Mouse (Mus musculus) hindbrain, embryonic 13.5 days (tissue): Measurements from ENCODE around the gene Mrps12. TPM values are rescaled to one million over a fixed set of nuclear protein-coding genes. Genes with fewer than 3 reads are reported as not detected.
"Not testable (repeated sequence)": the region's sequence is repeated elsewhere in the genome, so short reads cannot be mapped to it uniquely, and the experiment has no call there.

Source experiments
- ATAC-seq: fragments of 200-750 bp; cut with Nextera tagmentation; 2 replicates; pipeline ENCODE4 v1.8.0; 2017; ENCODE audit warnings: moderate TSS enrichment; ENCODE audit not compliant: low FRiP score
- H3K27ac ChIP-seq: fragments of 300-500 bp; sonication (generic); 2 replicates; pipeline ENCODE4 v1.5.1; 2015; ENCODE audit warnings: inconsistent platforms, mild to moderate bottlenecking, moderate library complexity
- H3K27me3 ChIP-seq: fragments of 300-500 bp; sonication (generic); 2 replicates; pipeline ENCODE4 v1.6.1; 2015; ENCODE audit warnings: mild to moderate bottlenecking, inconsistent platforms
- H3K36me3 ChIP-seq: fragments of 300-500 bp; sonication (generic); 2 replicates; pipeline ENCODE4 v1.6.1; 2015; ENCODE audit warnings: mild to moderate bottlenecking, inconsistent platforms
- H3K4me1 ChIP-seq: fragments of 300-500 bp; sonication (generic); replicated peaks from 2 replicates; pipeline ENCODE4 v1.6.1; 2015; ENCODE audit warnings: inconsistent platforms
- H3K4me2 ChIP-seq: fragments of 300-500 bp; sonication (generic); 2 replicates; pipeline ENCODE4 v1.6.1; 2015; ENCODE audit warnings: inconsistent platforms, mild to moderate bottlenecking, moderate library complexity
- H3K4me3 ChIP-seq: fragments of 300-500 bp; sonication (generic); 2 replicates; pipeline ENCODE4 v1.5.1; 2015; ENCODE audit warnings: mild to moderate bottlenecking, inconsistent platforms
- H3K9ac ChIP-seq: fragments of 300-500 bp; sonication (generic); 2 replicates; pipeline ENCODE4 v1.6.1; 2015; ENCODE audit warnings: mild to moderate bottlenecking, inconsistent platforms
- H3K9me3 ChIP-seq: fragments of 300-500 bp; sonication (generic); 2 replicates; pipeline ENCODE4 v1.6.1; 2016; ENCODE audit warnings: inconsistent platforms
- WGBS: fragments of 180-500 bp; shearing (Covaris S2); methylation state at CpG from one replicate; pipeline ENCODE4 v1.1.7; 2015; 5-methylcytosine and 5-hydroxymethylcytosine counted together
- polyA plus RNA-seq: library from polyadenylated mRNA; unstranded; fragments of >200 nt; fragmentation: Nextera tagmentation; extraction: Ambion mirVana; gene quantifications from 2 replicates; pipeline ENCODE4 v1.2.1, GENCODE M21; 2015

Gene Mrps12
- polyA plus RNA-seq, 1 experiment from 2014 or later, result 114 TPM

DNA sequence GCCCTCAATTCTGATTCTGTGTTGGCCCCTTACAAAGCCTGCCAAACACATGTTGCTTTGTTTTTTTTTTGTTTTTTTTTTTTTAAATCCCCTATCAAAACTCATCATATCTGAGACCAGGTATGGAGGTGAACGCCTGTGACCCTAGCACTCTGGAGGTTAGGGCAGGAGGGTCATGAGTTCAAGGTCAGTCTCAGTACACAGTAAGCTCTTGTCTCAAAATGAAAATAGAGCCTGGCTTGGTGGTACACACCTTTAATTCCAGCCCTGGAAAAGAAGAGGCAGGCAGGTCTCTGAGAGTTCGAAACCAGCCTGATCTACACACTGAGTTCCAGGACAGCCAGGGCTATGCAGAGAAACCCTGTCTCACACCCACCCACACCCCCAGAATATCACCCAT is 22.0 kb downstream of the Mrps12 start:
- no peak for ATAC-seq
- WGBS, result 82% methylated on average over 2 of the region's 2 CpGs
- Histone ChIP-seq H3K4me1 (peaks cover 8% of the 10 kb centered on the region), H3K9me3 (no peaks in the 10 kb centered on the region), H3K36me3 (no peaks in the 10 kb centered on the region), H3K4me3 (no peak overlapping the region), H3K27me3 (no peaks in the 10 kb centered on the region), H3K27ac (no peak overlapping the region), H3K4me2 (no peak overlapping the region), H3K9ac (no peak overlapping the region)

GRCm38 (mm10) chr7:28719159-28719558 is 22.5 kb downstream of the Mrps12 start:
- no peak for ATAC-seq
- Histone ChIP-seq H3K9me3 (no peaks in the 10 kb centered on the region), H3K9ac (no peak overlapping the region), H3K4me2 (no peak overlapping the region), H3K4me3 (no peak overlapping the region), H3K36me3 (no peaks in the 10 kb centered on the region), H3K27me3 (no peaks in the 10 kb centered on the region), H3K4me1 (peaks cover 8% of the 10 kb centered on the region), H3K27ac (no peak overlapping the region)
- WGBS, result 62% methylated on average over 4 of the region's 4 CpGs

GRCm38 (mm10) chr7:28717726-28718125 is 23.9 kb downstream of the Mrps12 start:
- H3K9ac ChIP-seq, result no peak overlapping the region
- H3K4me3 ChIP-seq, result no peak overlapping the region
- no peak overlapping the region for H3K27ac ChIP-seq
- no peaks in the 10 kb centered on the region for H3K27me3 ChIP-seq
- H3K36me3 ChIP-seq, result no peaks in the 10 kb centered on the region
- H3K4me2 ChIP-seq, result no peak overlapping the region
- H3K4me1 ChIP-seq, result peaks cover 8% of the 10 kb centered on the region
- ATAC-seq, result no peak
- H3K9me3 ChIP-seq, result no peaks in the 10 kb centered on the region
- 89% methylated on average over 10 of the region's 10 CpGs for WGBS

- H3K4me2 ChIP-seq, result peak within 1 kb of the TSS; percentile 70
- H3K9ac ChIP-seq, result peak within 1 kb of the TSS; percentile 60
- H3K27me3 ChIP-seq, result no peaks in the 10 kb centered on the region
- no peaks in the 10 kb centered on the region for H3K36me3 ChIP-seq
- no peaks in the 10 kb centered on the region for H3K9me3 ChIP-seq
- peak within 1 kb of the TSS; percentile 41 for H3K4me3 ChIP-seq
- peak; percentile 63 for ATAC-seq
- peaks cover 8% of the 10 kb centered on the region for H3K4me1 ChIP-seq
- no peak within 1 kb of the TSS for H3K27ac ChIP-seq
- WGBS, result 2% methylated on average over 36 of the region's 36 CpGs
Measured at GRCm38 (mm10) chr7:28716590-28717281, 24.9 kb downstream of the Mrps12 start, which contains the start of gene Fbxo17. TSS of gene Fbxo17 (plus strand) at chr7:28716804.

- H3K27ac ChIP-seq, result no peak overlapping the region
- 96% methylated on average over 2 of the region's 2 CpGs for WGBS
- no peaks in the 10 kb centered on the region for H3K27me3 ChIP-seq
- H3K4me1 ChIP-seq, result peaks cover 8% of the 10 kb centered on the region
- H3K9me3 ChIP-seq, result no peaks in the 10 kb centered on the region
- no peak overlapping the region for H3K4me2 ChIP-seq
- no peak for ATAC-seq
- no peaks in the 10 kb centered on the region for H3K36me3 ChIP-seq
- H3K9ac ChIP-seq, result no peak overlapping the region
- H3K4me3 ChIP-seq, result no peak overlapping the region
Measured at GRCm38 (mm10) chr7:28715598-28715997, 26.0 kb downstream of the Mrps12 start.

- no peaks in the 10 kb centered on the region for H3K9me3 ChIP-seq
- no peaks in the 10 kb centered on the region for H3K27me3 ChIP-seq
- H3K9ac ChIP-seq, result no peak overlapping the region
- no peak for ATAC-seq
- no peaks in the 10 kb centered on the region for H3K36me3 ChIP-seq
- 87% methylated on average over 5 of the region's 5 CpGs for WGBS
- H3K27ac ChIP-seq, result no peak overlapping the region
- H3K4me3 ChIP-seq, result no peak overlapping the region
- no peak overlapping the region for H3K4me2 ChIP-seq
- peaks cover 8% of the 10 kb centered on the region for H3K4me1 ChIP-seq
Measured at GRCm38 (mm10) chr7:28714667-28715066, 27.0 kb downstream of the Mrps12 start.

- Histone ChIP-seq H3K4me2 (no peak overlapping the region), H3K27ac (no peak overlapping the region), H3K36me3 (no peaks in the 10 kb centered on the region), H3K4me3 (no peak overlapping the region), H3K9me3 (no peaks in the 10 kb centered on the region), H3K27me3 (no peaks in the 10 kb centered on the region), H3K9ac (no peak overlapping the region), H3K4me1 (no peaks in the 10 kb centered on the region)
- 70% methylated on average over 3 of the region's 3 CpGs for WGBS
- no peak for ATAC-seq
Measured at GRCm38 (mm10) chr7:28710962-28711361, 30.7 kb downstream of the Mrps12 start.

- Histone ChIP-seq H3K4me1 (no peaks in the 10 kb centered on the region), H3K4me3 (no peak overlapping the region), H3K36me3 (no peaks in the 10 kb centered on the region), H3K9ac (no peak overlapping the region), H3K27me3 (no peaks in the 10 kb centered on the region), H3K9me3 (no peaks in the 10 kb centered on the region), H3K27ac (no peak overlapping the region), H3K4me2 (no peak overlapping the region)
- ATAC-seq, result no peak
Measured at GRCm38 (mm10) chr7:28709454-28709853, 32.2 kb downstream of the Mrps12 start.

GRCm38 (mm10) chr7:28702601-28703143 is 38.9 kb downstream of the Mrps12 start:
- 75% methylated on average over 9 of the region's 9 CpGs for WGBS
- H3K4me2 ChIP-seq, result no peak overlapping the region
- no peaks in the 10 kb centered on the region for H3K4me1 ChIP-seq
- H3K36me3 ChIP-seq, result 0 out of 2 replicates have a peak, but pooled peaks cover 10% of the 10 kb centered on the region
- no peaks in the 10 kb centered on the region for H3K27me3 ChIP-seq
- H3K4me3 ChIP-seq, result no peak overlapping the region
- no peak overlapping the region for H3K27ac ChIP-seq
- H3K9me3 ChIP-seq, result peaks cover 8% of the 10 kb centered on the region; the same call in 1 of the 2 replicates
- ATAC-seq, result no peak
- H3K9ac ChIP-seq, result no peak overlapping the region

GRCm38 (mm10) chr7:28701306-28701705 is 40.3 kb downstream of the Mrps12 start:
- not testable (repeated sequence) for H3K27me3 ChIP-seq, H3K27ac ChIP-seq, H3K4me1 ChIP-seq, ATAC-seq, H3K4me2 ChIP-seq, H3K9ac ChIP-seq, H3K4me3 ChIP-seq, H3K9me3 ChIP-seq, H3K36me3 ChIP-seq
- 93% methylated on average over 12 of the region's 12 CpGs for WGBS

GRCm38 (mm10) chr7:28700269-28700668 is 41.4 kb downstream of the Mrps12 start:
- 95% methylated on average over 4 of the region's 4 CpGs for WGBS
- Histone ChIP-seq H3K4me2 (no peak overlapping the region), H3K9me3 (peaks cover 8% of the 10 kb centered on the region; the same call in 1 of the 2 replicates), H3K9ac (no peak overlapping the region), H3K27ac (no peak overlapping the region), H3K4me3 (no peak overlapping the region), H3K36me3 (0 out of 2 replicates have a peak, but pooled peaks cover 10% of the 10 kb centered on the region), H3K27me3 (peaks cover 1% of the 10 kb centered on the region; the same call in 1 of the 2 replicates), H3K4me1 (no peaks in the 10 kb centered on the region)
- no peak for ATAC-seq

DNA sequence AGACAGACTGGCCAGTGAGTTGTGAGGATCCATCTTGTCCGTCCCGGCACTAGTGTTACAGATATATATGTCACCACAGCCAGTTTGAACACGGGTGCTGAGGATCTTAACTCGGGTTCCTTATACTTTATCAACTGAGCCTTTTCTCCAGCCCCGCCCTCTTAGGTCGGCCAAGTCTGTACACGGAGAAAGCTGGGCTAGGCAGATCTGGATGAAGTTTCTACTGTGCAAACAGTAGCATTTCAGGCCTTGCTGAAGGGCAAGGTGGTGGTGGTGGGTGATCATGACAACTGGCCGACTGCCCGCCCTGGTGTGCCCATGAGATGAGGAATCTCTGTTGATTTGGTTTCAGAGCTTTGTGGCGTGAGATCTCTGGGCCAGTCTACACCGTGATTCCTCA is 44.3 kb downstream of the Mrps12 start:
- Histone ChIP-seq H3K27me3 (peaks cover 30% of the 10 kb centered on the region), H3K9ac (no peak overlapping the region), H3K4me1 (peaks cover 17% of the 10 kb centered on the region), H3K9me3 (peaks cover 8% of the 10 kb centered on the region; the same call in 1 of the 2 replicates), H3K27ac (no peak overlapping the region), H3K4me2 (no peak overlapping the region), H3K36me3 (0 out of 2 replicates have a peak, but pooled peaks cover 10% of the 10 kb centered on the region), H3K4me3 (no peak overlapping the region)
- 92% methylated on average over 11 of the region's 11 CpGs for WGBS
- no peak for ATAC-seq
